Mouse (Mus musculus) embryonic facial prominence, embryonic 10.5 days (tissue): Measurements from ENCODE around the gene Parl. TPM values are rescaled to one million over a fixed set of nuclear protein-coding genes. Genes with fewer than 3 reads are reported as not detected.

Experiments used
- DNase-seq: peaks from one replicate; pipeline ENCODE4 v3.0.0-alpha.2; 2017; ENCODE audit warnings: low spot score
- H3K27ac ChIP-seq: fragments of 300-500 bp; sonication (generic); replicated peaks from 2 replicates; pipeline ENCODE4 v1.5.1; 2016; ENCODE audit warnings: mild to moderate bottlenecking
- H3K27me3 ChIP-seq: fragments of 300-500 bp; sonication (generic); replicated peaks from 2 replicates; pipeline ENCODE4 v1.6.1; 2016; ENCODE audit warnings: low read depth, mild to moderate bottlenecking; ENCODE audit not compliant: poor library complexity, severe bottlenecking
- H3K36me3 ChIP-seq: fragments of 300-500 bp; sonication (generic); replicated peaks from 2 replicates; pipeline ENCODE4 v1.6.1; 2016; ENCODE audit warnings: mild to moderate bottlenecking, moderate library complexity
- H3K4me1 ChIP-seq: fragments of 300-500 bp; sonication (generic); 2 replicates; pipeline ENCODE4 v1.6.1; 2016
- H3K4me3 ChIP-seq: fragments of 300-500 bp; sonication (generic); 2 replicates; pipeline ENCODE4 v1.5.1; 2016; ENCODE audit warnings: mild to moderate bottlenecking, moderate library complexity
- H3K9me3 ChIP-seq: fragments of 300-500 bp; sonication (generic); 2 replicates; pipeline ENCODE4 v1.6.1; 2016; ENCODE audit warnings: mild to moderate bottlenecking
- WGBS: fragments of 180-500 bp; shearing (Covaris S2); methylation state at CpG from one replicate; pipeline ENCODE4 v1.1.7; 2016; 5-methylcytosine and 5-hydroxymethylcytosine counted together
- polyA plus RNA-seq: library from polyadenylated mRNA; unstranded; fragments of >200 nt; fragmentation: Nextera tagmentation; extraction: Ambion mirVana; gene quantifications from 2 replicates; pipeline ENCODE4 v1.2.1, GENCODE M21; 2016

Gene Parl
- polyA plus RNA-seq, result 128 and 135 TPM in 2 replicates

GRCm38 (mm10) chr16:20301770-20302649 is at the start of gene Parl:
TSS of gene Parl (minus strand) at chr16:20302387.
- WGBS, result under 1% methylated on average over 52 of the region's 52 CpGs
- H3K27ac ChIP-seq, result peak within 1 kb of the TSS; percentile 94

GRCm38 (mm10) chr16:20345464-20345863 is 43.3 kb upstream of the Parl start:
- Histone ChIP-seq H3K27ac (no peak overlapping the region), H3K27me3 (no peaks in the 10 kb centered on the region), H3K9me3 (no peaks in the 10 kb centered on the region), H3K4me1 (no peaks in the 10 kb centered on the region), H3K36me3 (peaks cover 57% of the 10 kb centered on the region), H3K4me3 (no peak overlapping the region)
- no peak for DNase-seq
- 89% methylated on average over 1 of the region's 1 CpGs for WGBS

More at GRCm38 (mm10) chr16:20301770-20302649, at the start of gene Parl:
- peaks cover 20% of the 10 kb centered on the region for H3K4me1 ChIP-seq
- peaks cover 26% of the 10 kb centered on the region for H3K36me3 ChIP-seq
- H3K9me3 ChIP-seq, result no peaks in the 10 kb centered on the region
- DNase-seq, result peak; percentile 90
- peak within 1 kb of the TSS; percentile 97 for H3K4me3 ChIP-seq
- no peaks in the 10 kb centered on the region for H3K27me3 ChIP-seq

DNA sequence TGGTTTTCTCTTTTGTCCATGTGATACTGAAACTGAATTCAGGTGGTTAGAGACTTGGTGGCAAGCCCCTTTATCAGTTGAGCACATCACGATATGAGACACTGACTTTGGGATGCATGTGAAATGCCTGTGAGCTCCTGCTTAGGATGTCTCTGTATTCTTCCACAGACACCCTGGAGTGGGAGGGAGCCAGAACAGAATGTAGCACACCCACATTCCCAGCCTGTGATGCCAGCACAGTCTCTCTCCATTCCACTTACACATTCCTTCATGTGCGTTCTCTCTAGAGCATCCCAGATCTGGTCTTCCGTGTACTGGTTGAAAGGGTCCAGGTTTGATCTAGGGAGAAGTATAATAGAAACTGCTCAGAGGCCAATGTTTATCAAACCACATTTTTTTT is 36.4 kb upstream of the Parl start:
- H3K27me3 ChIP-seq, result no peaks in the 10 kb centered on the region
- no peak overlapping the region for H3K27ac ChIP-seq
- no peaks in the 10 kb centered on the region for H3K4me1 ChIP-seq
- no peak for DNase-seq
- 96% methylated on average over 3 of the region's 3 CpGs for WGBS
- H3K36me3 ChIP-seq, result peaks cover 82% of the 10 kb centered on the region
- no peaks in the 10 kb centered on the region for H3K9me3 ChIP-seq
- no peak overlapping the region for H3K4me3 ChIP-seq

- Histone ChIP-seq H3K4me3 (no peak overlapping the region), H3K27me3 (no peaks in the 10 kb centered on the region), H3K36me3 (peaks cover 86% of the 10 kb centered on the region), H3K27ac (no peak overlapping the region), H3K9me3 (no peaks in the 10 kb centered on the region), H3K4me1 (peaks cover 5% of the 10 kb centered on the region; the same call in 1 of the 2 replicates)
- 93% methylated on average over 8 of the region's 8 CpGs for WGBS
- DNase-seq, result no peak
These were observed 32.7 kb upstream of the Parl start for GRCm38 (mm10) chr16:20334918-20335317.

DNA sequence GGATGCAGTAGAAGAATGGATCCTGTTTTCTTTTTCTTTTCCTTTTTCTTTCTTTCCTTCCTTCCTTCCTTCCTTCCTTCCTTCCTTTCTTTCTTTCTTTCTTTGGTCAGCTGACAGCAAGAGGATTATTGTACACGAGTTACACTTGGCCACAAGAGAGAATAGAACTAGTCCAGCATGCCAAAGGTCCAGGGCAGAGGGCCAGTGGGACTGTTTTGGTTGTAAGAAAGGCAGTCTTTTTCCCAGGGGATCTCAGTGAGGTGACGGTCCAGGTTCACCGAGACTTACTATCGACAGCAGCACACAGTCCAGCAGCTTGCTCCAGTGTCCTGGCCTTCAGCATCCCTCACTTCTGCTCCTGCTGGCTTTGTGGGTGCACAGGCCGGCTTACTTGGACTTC is 26.1 kb upstream of the Parl start:
- Histone ChIP-seq H3K36me3 (peaks cover 44% of the 10 kb centered on the region), H3K9me3 (no peaks in the 10 kb centered on the region), H3K4me3 (no peak overlapping the region), H3K4me1 (peaks cover 5% of the 10 kb centered on the region; the same call in 1 of the 2 replicates), H3K27me3 (no peaks in the 10 kb centered on the region), H3K27ac (no peak overlapping the region)
- no peak for DNase-seq
- 91% methylated on average over 5 of the region's 5 CpGs for WGBS

DNA sequence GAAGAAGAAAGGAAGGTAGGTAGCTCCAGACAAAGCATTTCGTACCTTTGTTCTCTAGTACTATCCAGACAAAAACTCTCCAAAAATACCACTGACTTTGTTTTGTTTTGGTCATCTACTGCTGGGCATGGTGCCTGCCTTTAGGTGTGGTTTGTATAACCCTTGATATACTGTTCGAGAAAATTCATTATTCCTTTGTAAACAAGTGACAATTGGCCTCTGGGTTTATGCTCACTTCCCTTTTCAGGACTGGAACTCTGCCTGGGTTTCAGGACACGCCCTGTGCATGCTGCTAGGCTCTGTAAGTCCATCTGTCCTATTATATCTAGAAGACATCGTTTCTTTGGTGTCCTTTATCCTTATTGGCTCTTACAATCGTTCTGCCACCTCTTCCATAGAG is 23.1 kb upstream of the Parl start, which contains the start of gene Cyp2ab1:
TSS of gene Cyp2ab1 (minus strand) at position 119 of the 400 bp plus-strand sequence.
- Histone ChIP-seq H3K4me3 (no peak within 1 kb of the TSS), H3K27me3 (no peaks in the 10 kb centered on the region), H3K36me3 (peaks cover 17% of the 10 kb centered on the region), H3K4me1 (no peaks in the 10 kb centered on the region), H3K27ac (no peak within 1 kb of the TSS), H3K9me3 (no peaks in the 10 kb centered on the region)
- no peak for DNase-seq
- WGBS, result 82% methylated on average over 5 of the region's 5 CpGs

DNA sequence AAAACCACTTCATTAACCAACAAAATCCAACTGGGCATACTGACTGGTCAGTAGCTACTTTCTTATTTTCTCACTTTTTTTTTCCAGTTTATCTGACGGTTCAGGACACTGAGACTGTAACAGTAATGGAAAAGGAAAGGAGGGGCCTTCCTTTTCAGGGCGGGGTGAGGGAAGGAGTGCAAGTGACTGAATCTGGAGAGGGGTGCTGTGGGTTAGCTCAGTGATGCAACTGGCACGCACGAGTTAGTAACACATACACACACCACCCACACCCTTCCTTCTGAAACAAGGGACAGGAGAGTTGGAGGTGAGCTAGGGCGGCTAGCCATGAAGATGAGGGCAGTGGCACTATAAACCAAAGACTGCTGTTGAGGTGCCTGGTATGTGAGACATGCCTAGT is 21.7 kb upstream of the Parl start:
- Histone ChIP-seq H3K4me1 (no peaks in the 10 kb centered on the region), H3K27me3 (no peaks in the 10 kb centered on the region), H3K36me3 (peaks cover 4% of the 10 kb centered on the region), H3K4me3 (no peak overlapping the region), H3K9me3 (no peaks in the 10 kb centered on the region), H3K27ac (no peak overlapping the region)
- WGBS, result 79% methylated on average over 5 of the region's 5 CpGs
- no peak for DNase-seq

- Histone ChIP-seq H3K9me3 (no peaks in the 10 kb centered on the region), H3K27me3 (no peaks in the 10 kb centered on the region), H3K4me1 (no peaks in the 10 kb centered on the region), H3K27ac (no peak overlapping the region), H3K4me3 (no peak overlapping the region), H3K36me3 (no peaks in the 10 kb centered on the region)
- no peak for DNase-seq
- 84% methylated on average over 4 of the region's 4 CpGs for WGBS
These were observed 20.1 kb upstream of the Parl start for GRCm38 (mm10) chr16:20322274-20322673.

GRCm38 (mm10) chr16:20316770-20317169 is 14.6 kb upstream of the Parl start:
- H3K36me3 ChIP-seq, result no peaks in the 10 kb centered on the region
- no peaks in the 10 kb centered on the region for H3K4me1 ChIP-seq
- H3K27ac ChIP-seq, result no peak overlapping the region
- DNase-seq, result no peak
- H3K4me3 ChIP-seq, result no peak overlapping the region
- H3K9me3 ChIP-seq, result no peaks in the 10 kb centered on the region
- 89% methylated on average over 6 of the region's 6 CpGs for WGBS
- no peaks in the 10 kb centered on the region for H3K27me3 ChIP-seq

DNA sequence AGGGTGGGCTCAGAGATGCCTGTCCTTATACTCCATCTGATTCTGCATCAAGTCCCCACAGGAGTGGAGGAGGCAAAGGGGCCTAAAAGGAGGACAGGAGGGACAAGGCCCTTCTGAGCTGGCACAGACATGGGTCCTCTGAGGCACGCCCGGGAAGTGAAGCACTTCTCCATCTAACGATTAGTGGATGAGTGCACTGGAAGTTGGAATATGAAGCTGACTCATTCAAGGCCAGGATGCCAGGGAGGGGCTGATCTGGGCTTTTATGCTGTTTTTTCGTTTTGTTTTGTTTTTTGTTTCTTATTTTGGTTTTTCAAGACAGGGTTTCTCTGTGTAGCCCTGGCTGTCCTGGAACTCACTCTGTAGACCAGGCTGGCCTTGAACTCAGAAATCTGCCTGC is 13.1 kb upstream of the Parl start:
- Histone ChIP-seq H3K9me3 (no peaks in the 10 kb centered on the region), H3K36me3 (no peaks in the 10 kb centered on the region), H3K27me3 (no peaks in the 10 kb centered on the region), H3K27ac (no peak overlapping the region), H3K4me3 (no peak overlapping the region), H3K4me1 (no peaks in the 10 kb centered on the region)
- DNase-seq, result no peak
- WGBS, result 83% methylated on average over 4 of the region's 4 CpGs

GRCm38 (mm10) chr16:20312272-20312671 is 10.1 kb upstream of the Parl start:
- H3K36me3 ChIP-seq, result no peaks in the 10 kb centered on the region
- no peak overlapping the region for H3K27ac ChIP-seq
- no peaks in the 10 kb centered on the region for H3K9me3 ChIP-seq
- H3K4me3 ChIP-seq, result no peak overlapping the region
- H3K4me1 ChIP-seq, result no peaks in the 10 kb centered on the region
- DNase-seq, result no peak
- WGBS, result 74% methylated on average over 14 of the region's 14 CpGs
- no peaks in the 10 kb centered on the region for H3K27me3 ChIP-seq

GRCm38 (mm10) chr16:20300076-20300475 is 2.1 kb downstream of the Parl start:
- Histone ChIP-seq H3K4me1 (peaks cover 20% of the 10 kb centered on the region), H3K4me3 (peak overlapping the region; percentile 97; the same call in 1 of the 2 replicates), H3K27ac (no peak overlapping the region), H3K9me3 (no peaks in the 10 kb centered on the region), H3K27me3 (no peaks in the 10 kb centered on the region), H3K36me3 (peaks cover 46% of the 10 kb centered on the region)
- no peak for DNase-seq
- WGBS, result 95% methylated on average over 2 of the region's 2 CpGs

DNA sequence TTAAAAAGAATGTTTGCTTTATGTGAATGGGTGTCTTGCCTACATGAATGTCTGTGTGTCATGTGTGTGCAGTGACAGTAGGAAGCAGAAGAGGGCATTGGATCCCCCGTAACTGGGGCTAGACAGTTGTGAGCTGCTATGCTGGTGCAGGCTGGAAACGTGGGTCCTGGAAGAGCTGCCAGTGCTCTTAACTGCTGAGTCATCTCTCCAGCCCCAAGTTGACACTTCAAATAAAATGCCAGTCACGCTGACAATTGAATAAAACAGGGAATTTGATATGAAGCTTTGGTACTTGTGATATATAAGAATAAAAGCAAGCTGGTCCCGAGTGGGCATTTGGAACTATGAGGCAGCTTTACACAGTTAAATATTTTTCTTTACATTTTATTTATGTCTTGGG is 21.9 kb downstream of the Parl start:
- H3K4me1 ChIP-seq, result no peaks in the 10 kb centered on the region
- no peak for DNase-seq
- peaks cover 80% of the 10 kb centered on the region for H3K36me3 ChIP-seq
- no peaks in the 10 kb centered on the region for H3K27me3 ChIP-seq
- no peak overlapping the region for H3K4me3 ChIP-seq
- no peaks in the 10 kb centered on the region for H3K9me3 ChIP-seq
- WGBS, result 88% methylated on average over 4 of the region's 4 CpGs
- H3K27ac ChIP-seq, result no peak overlapping the region
